Mouse (Mus musculus): Measurements from ENCODE around the gene March4.

The March4 gene

GRCm38 (mm10) chr1:72536611-72537351 lies at the start of gene March4:
TSS of gene March4 (minus strand) at chr1:72536930.
- peak; percentile 76 for ATAC-seq (ENCODE audit: low TSS enrichment)

- ATAC-seq (ENCODE audit: low TSS enrichment) = no peak
Observed at GRCm38 (mm10) chr1:72585971-72586875, 49.5 kb upstream of the March4 start.

DNA sequence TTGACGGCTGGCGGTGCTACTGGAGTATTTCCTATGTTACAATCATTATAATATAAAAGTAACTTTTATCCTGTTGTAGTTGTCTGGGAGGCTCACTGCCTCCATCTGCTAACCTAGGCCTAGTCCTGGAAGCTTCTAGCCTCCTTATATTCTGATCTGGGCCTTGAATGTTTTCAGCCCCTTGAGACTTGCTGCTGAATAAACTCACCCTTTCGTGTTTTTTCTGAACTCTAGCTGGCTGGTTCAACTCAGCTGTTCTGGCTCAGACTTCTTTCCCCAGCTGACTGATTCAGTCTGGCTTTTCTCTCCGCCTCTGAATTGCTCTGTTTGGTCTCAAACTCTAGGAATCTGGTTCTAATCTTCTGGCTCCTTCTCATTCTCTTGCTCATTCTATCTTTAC lies 47.2 kb upstream of the March4 start:
- no peak for ATAC-seq (ENCODE audit: low TSS enrichment)

DNA sequence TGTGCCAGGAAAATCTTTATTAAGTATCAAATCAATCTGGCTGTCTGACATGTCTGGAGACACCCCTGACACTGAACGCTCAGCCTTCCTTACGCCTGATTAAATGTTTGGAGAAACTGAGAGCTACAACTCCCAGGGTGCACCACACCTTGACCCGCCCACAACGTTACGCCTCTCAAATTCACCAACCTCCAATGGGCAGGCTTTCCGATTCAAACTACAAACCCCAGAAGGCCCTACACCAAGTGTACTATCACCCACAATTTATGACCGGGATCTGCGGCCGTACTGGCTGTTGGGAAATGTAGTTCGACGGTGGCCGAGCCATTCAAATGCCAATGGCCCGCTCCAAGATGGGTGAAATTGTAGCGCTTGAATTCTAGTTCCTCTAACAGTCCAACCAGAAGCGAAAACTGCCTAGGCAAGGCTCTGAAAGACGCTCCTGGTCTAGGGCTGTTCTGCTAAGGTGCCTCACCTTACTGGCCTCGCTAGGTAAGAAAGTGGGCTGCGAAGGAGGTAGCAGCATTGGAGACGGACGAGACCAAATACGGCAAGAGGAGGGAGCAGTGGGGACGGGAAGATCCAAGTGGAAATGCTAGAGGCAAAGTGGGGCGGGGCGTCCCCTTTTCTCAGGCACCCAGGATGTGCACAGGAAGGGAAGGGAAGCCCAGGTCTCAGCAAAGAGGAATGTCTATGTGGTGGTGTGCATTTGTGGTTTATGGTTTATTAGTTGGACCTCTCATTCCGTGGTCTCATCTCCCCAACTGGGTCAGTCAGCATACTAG lies 46.4 kb upstream of the March4 start, which contains the start of gene Smarcal1:
Gene Smarcal1 (plus strand): TSS at position 305 of the 785 bp plus-strand sequence.
- ATAC-seq (ENCODE audit: low TSS enrichment) = peak; percentile 91

- 0 out of 2 replicates have a peak, but pooled peaks have one; percentile 16 for ATAC-seq (ENCODE audit: low TSS enrichment)
Observed at GRCm38 (mm10) chr1:72578806-72579205, 42.1 kb upstream of the March4 start.

GRCm38 (mm10) chr1:72578351-72578750 lies 41.6 kb upstream of the March4 start:
- ATAC-seq (ENCODE audit: low TSS enrichment) = peak; percentile 34

- ATAC-seq (ENCODE audit: low TSS enrichment) = 0 out of 2 replicates have a peak, but pooled peaks have one; percentile 27
Observed at GRCm38 (mm10) chr1:72577481-72577922, 40.8 kb upstream of the March4 start.

DNA sequence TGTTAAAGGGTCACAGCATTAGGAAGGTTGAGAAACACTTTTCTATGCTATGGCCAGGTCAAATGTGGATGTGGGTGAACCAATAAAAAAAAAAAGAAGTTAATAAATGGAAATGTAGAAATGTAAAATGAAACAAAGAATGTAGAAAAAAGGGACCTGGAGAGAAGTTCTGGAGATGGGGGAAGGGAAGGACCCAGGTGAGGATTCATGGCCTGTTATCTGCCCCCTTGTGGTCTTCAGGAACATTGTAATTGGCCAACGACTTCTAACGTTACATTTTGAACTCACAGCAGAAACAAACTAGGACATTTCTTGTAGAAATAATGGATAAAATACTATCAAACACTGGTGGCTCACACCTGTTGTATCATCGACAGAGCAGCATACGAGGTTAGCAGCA lies 38.4 kb upstream of the March4 start:
- no peak for ATAC-seq (ENCODE audit: low TSS enrichment)

- ATAC-seq (ENCODE audit: low TSS enrichment) = no peak
Observed at GRCm38 (mm10) chr1:72574608-72575007, 37.9 kb upstream of the March4 start.

GRCm38 (mm10) chr1:72574047-72574446 lies 37.3 kb upstream of the March4 start:
- no peak for ATAC-seq (ENCODE audit: low TSS enrichment)

DNA sequence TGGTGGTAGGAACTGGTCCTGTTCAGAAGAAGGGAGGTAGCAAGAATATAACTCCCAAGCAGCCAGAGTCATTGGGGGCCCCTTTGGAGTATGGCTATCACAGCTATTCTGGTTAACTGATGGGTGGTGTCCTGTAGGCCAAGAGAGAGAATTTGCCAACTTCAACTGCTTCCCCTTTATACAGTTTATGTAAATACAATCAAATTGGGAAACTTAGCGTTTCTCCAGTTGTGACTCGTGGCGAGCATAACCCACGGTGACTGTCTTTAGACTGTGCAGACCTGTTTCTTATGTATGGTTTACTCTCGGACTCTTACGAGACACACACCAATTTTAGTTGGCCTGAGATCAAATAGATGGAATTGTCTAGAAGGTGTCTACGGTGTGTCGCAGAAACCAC lies 32.0 kb upstream of the March4 start:
- ATAC-seq (ENCODE audit: low TSS enrichment) = no peak

- ATAC-seq (ENCODE audit: low TSS enrichment) = no peak
Observed at GRCm38 (mm10) chr1:72567056-72567455, 30.3 kb upstream of the March4 start.

DNA sequence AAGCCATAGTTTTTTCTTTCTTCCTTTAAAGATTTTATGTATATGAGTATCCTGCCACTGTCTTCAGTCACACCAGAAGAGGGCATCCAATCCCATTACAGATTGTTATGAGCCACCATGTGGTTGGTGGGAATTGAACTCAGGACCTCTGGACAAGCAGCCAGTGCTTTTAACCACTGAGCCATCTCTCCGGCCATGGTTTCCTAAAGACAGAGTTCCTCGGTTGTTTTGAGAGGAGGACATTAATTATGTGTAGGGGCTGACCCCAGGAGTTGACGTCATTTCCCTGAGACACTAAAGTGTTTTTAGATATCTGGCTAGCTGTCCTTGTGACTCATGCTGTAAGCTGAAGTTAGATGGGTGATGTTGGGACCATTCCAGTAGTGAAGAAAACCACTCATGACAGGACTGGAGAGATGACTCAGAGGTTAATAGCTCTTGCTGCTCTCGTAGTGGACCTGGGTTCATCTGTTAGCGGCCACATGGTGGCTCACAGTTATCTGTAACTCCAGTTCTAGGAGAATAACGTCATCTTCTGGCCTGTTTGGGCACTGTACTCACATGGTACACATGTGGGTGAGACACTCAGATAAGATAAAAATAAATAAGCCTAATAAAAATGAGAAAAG lies 27.7 kb upstream of the March4 start:
- no peak for ATAC-seq (ENCODE audit: low TSS enrichment)

- ATAC-seq (ENCODE audit: low TSS enrichment) = no peak
Observed at GRCm38 (mm10) chr1:72558625-72559024, 21.9 kb upstream of the March4 start.

- ATAC-seq (ENCODE audit: low TSS enrichment) = no peak
Observed at GRCm38 (mm10) chr1:72556471-72556870, 19.7 kb upstream of the March4 start.

DNA sequence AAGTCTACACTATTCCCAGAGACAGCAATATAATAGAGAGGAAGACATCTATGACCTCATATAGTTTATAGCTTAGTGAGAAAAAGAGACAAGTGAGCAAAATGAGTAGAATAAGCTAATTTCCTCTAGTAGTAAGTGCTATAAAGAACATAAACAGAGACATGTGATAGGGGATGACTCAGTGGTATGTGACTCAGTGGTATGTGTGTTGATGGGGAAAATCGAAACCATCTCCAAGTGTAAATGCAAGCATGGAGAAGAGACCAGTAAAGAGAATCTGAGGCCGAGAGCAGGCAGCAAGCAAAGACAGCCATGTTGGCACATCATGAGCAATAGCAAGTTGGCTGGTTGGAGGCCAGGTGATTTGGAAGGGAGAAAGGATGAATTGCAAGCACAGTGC lies 13.6 kb upstream of the March4 start:
- ATAC-seq (ENCODE audit: low TSS enrichment) = no peak

DNA sequence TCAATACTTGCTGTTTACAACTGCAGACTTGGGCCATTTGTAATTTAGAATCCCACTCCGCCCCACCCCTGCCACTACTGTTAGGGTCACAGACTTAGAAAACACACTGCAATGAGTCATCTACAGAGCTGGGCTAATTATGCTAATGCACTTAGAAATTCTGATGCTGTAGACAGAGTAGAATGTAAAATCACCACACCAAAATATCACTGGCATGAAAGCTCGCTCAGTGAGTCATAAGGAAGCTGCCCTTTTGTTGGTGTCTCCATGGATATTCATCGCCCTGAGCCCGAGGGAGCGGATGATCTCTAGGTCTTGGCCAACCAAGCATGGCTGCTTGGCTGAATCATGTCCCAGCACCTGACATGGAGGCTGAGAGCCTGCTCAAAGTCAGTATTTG lies 1.5 kb upstream of the March4 start:
- ATAC-seq (ENCODE audit: low TSS enrichment) = peak; percentile 29

GRCm38 (mm10) chr1:72535725-72536571 lies 782 bp downstream of the March4 start:
- peak; percentile 26 for ATAC-seq (ENCODE audit: low TSS enrichment)

- no peak for ATAC-seq (ENCODE audit: low TSS enrichment)
Observed at GRCm38 (mm10) chr1:72533439-72533838, 3.3 kb downstream of the March4 start.

DNA sequence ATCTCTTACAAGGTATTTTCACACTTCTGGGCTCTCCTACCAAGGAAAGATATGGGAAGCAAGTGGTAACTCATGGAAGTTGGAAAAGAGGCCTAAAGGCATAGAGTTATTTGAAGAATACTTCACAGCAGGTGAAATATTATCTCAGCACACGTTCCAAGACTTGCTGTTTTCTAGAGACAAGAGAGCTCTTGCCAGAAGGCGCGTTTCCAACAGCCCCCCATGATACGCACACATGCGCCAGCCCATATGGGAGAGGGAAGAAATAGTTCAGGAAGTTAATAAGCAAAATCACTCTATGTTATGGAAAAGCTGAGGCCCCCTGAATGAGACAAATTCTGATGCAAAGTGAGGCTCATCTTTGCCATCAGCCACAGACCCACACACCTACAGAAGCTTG lies 3.8 kb downstream of the March4 start:
- ATAC-seq (ENCODE audit: low TSS enrichment) = no peak

Measured in frontal cortex, adult (tissue).